Mouse (Mus musculus) megakaryocyte-erythroid progenitor cell, adult 5-6 weeks (primary cell): ENCODE measurements around the gene Slc9a3r2. TPM values are rescaled to one million over a fixed set of nuclear protein-coding genes. Genes with fewer than 3 reads are reported as not detected.
A peak's percentile ranks its signal among the peaks of the same experiment; 100 is the strongest.

ENCODE experiments used
- ATAC-seq: replicated peaks from 2 replicates; pipeline ENCODE4 v1.8.0; 2016; ENCODE audit warnings: mild to moderate bottlenecking, inconsistent platforms; ENCODE audit not compliant: severe bottlenecking, poor library complexity, low FRiP score, low TSS enrichment
- total RNA-seq, 2 experiments: library from RNA; stranded (forward) in 1 of 2; stranded (reverse) in 1 of 2; fragments of 200-1000, 215-1000 nt in 1 of 2; fragments of >200 nt in 1 of 2; fragmentation: Nextera tagmentation in 1 of 2; gene quantifications; 2 replicates each; pipeline ENCODE4 v1.2.3; 2014 to 2017

The Slc9a3r2 gene
- total RNA-seq (2014; fragmentation: Nextera tagmentation) = 1.0 TPM in 1 of 2 replicates, not detected in the other
- 0.38 and 1.6 TPM in 2 replicates for total RNA-seq (2017)

DNA sequence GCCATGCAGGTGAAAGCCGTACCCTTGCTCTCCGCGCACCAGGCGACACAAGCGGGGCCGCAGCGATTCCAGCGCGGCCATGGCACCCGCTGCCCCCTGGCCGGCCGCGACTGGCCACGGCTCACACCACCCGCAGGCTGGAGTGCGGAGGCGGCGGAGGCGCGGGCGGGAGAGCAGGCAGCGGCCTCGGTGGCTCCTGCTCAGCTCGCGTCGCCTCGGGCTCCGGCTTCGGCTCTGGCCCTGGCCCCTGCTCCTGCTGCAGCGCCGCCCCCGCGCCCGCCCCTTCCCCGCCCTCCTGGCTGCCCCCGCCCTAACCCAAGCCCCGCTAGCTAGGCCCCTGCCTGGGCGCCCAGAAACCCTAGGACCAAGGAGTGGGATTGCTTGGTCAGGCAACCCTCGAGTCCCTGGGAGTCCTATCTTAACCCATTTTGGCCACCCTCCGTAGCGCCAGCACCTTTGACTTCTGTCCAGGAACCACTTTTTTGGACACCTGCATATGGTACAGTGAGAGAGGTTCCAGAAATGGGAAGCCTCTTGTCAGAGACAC is at the start of gene Slc9a3r2:
Gene Slc9a3r2 (minus strand): TSS at position 258 of the 547 bp plus-strand sequence.
- ATAC-seq = no peak

DNA sequence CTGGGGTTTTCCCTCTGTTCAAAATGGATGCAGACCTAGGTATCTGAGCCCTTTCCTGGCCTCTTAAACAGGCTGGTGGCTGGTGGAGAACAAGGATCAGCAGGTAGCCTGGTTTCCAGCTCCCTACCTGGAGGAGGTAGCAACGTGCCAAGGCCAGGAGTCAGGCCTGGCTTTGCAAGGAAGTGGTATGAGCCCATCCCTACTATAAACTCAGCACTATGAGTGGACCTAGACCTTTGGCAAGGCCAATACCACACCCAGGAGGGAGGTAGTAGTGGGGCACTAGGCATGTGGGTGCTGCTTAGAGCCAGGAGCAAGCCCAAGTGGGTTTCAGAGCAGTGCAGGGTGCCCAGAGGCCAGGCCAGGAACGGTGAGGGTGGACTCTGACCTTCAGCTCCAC is 49.3 kb upstream of the Slc9a3r2 start:
- no peak for ATAC-seq

DNA sequence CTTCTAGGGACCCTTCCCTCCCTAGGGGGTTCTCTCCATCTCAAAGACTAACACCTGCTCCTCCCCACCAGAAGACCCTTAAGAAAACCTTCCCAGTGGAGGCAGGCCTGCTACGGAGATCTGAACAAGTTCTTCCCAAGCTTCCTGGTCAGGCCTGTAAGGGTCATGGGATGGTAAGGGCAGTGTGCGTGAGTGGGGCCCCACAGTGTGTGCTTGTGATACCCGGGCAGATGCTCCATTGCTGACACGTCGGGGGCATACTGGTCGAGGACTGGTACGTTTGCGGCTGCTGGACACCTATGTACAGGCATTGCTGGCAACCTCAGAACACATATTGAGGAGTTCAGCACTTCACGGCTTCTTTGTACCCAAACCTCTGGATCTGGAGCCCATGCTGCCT is 48.6 kb upstream of the Slc9a3r2 start:
- no peak for ATAC-seq

DNA sequence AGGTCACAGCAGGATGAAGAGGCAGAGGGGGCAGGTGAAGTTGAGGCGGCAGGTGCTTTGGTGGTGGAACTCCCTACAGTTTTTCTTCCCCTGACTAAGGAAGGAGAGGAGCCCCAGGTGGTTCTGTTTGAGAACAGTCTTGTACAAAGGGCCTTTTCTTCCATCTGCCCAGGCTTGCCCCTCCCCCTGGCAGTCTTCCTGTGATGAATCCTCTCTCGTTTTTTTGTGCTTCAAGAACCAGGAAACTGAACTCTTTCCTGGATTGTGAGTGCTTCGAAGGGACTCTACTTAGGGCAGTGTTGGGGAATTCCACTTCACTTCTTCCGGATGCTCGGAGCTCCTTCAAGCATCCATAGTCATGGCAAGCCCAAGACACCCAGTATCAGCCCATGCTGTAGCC is 47.9 kb upstream of the Slc9a3r2 start:
- no peak for ATAC-seq

DNA sequence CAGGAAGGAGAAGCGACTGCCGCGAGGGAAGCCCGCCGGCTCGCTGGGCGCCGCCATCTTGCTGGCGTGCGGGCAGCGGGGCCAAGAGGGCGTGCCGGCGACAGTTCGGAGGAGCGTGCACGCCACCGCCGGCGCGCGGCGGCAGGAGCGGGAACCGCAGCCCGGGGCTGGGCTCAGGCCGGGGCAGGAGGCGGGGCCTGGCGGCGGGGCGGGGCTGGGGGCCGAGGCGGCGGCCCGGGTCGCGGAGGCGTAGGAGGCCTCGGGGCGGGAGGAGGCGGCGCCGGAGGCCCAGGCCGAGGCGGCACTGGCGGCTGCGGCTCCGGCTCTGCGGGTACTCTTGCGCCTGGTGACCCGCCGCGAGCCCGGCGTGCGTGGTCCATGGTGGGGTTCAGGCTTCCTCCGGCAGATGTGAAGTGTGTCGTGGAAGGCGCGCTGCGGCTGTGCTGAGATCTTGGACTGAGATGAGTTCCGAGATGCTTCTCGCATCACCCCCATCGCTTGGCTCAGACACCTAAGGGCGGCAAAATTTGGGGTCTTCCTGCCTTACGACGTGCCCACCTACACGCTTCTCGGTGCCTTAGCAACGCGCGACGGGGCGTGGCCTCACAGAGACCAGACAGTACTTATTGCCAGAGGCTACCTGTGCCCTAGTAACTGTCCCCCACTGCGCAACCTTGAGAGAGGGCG is 46.0 kb upstream of the Slc9a3r2 start, which contains the start of the genes Gfer and Noxo1:
Gene Gfer (minus strand): TSS at position 146 of the 687 bp plus-strand sequence.
Gene Noxo1 (plus strand): TSS at position 224 of the 687 bp plus-strand sequence.
- ATAC-seq = peak; percentile 64

DNA sequence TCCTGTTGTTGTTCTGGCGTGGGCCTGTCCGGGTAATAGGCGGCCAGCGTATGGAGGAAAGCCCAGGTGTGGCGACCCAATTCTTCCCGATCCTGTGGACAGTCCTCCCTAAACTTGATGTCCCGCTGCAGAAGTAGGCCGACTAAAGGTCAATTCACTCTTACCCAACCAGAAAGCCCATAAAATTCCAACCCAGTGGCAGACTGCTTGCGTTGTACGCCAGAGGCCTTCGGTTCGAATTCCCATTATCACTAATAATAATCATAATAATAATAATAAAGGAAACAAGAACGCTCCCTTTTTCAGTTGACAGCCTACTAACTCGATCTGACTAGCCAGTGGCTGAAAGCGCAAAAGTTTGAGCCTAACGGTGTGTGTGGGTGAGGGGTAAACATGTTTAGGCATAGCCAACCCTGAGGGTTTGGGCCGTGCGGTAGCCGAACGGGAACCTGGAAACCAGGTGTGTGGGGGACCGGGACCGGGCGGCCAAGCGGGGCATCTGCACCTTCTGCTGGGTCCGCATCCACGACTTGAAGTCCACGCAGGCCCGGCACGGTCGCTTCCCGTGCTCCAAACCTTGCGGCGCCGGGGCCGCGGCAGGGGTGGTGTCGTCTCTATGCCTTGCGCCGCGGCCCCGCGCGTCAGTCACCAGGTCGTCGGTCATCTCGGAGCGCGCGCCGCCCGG is 45.3 kb upstream of the Slc9a3r2 start:
- ATAC-seq = peak; percentile 4; the same call in 1 of the 2 replicates

DNA sequence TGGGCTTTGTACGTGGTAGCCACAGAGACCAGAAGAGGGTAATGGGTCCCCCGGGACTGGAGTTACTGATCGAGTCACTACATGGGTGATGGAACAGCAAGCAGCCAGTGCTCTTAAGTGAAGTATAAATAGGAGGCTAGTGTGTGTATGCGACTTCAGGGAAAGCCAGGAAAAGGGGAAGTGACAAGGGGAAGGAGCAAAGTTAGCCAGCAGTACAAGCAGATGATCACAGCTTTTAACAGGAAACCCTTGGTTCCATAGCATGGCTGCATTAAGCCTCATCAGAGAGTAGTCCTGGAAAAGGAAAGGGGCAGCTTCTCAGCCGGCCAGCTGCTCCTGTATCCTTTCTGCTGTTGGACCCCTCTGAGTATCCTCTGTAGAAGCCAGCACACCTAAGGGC is 42.3 kb upstream of the Slc9a3r2 start:
- ATAC-seq = no peak

DNA sequence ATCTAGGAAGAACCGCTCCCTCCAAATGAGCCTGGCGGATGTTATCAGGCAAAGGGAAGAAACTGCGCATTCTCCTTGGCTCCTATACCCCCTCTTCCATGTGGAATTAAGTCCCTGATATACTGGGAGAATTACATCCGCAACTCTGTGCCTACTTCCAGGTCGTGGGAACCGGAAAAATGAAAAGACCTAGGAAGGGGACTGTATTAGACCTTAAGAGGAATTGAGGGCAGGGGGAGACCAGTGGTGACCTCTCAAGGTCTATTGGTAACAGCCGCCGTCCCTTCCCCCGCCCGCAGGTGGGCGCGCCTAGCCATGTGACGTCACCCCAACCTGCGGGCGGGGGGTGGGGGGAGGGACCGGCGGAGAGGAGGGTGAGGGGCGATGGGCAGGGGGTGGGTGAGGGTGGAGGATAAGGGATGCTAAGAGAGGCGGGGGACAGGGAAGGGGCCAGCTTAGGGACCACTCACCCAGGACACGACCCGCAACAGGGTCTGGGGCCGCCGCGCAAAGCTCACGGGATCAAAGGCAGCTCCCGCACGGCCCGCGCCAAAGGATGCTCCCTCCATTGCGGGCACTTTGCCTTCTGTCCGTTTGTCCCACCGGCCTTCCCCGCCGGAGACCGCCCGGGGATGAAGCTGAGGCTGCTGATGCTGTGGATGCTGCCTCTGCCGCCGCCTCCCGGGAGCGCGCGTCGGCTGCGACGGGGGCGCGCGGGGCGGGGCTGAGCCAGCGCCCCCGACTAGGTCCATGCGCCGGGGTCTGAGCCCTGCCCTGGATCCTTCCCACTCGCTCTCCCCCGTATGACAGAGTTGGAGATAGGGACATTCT is 39.3 kb upstream of the Slc9a3r2 start, which contains the start of gene Syngr3:
Gene Syngr3 (minus strand): TSS at position 705 of the 831 bp plus-strand sequence.
- ATAC-seq = no peak

DNA sequence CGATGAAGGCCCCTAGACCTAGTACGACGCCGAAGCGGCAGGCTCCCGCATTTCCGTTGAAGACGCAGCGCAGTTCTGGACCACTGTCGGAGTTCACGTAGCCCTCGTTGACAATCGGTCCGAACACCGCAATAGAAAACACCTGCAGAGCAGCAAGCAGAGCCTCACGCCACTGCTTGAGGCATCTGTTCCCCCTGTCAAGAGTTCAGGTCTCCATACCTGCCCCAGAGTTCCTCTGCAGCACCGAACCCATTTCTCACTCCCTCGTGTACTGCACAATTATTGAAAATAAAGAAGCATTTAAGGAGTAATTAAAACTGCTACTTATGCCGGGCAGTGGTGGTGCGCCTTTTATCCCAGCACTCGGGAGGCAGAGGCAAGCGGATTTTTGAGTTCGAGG is 37.5 kb upstream of the Slc9a3r2 start:
- ATAC-seq = no peak

DNA sequence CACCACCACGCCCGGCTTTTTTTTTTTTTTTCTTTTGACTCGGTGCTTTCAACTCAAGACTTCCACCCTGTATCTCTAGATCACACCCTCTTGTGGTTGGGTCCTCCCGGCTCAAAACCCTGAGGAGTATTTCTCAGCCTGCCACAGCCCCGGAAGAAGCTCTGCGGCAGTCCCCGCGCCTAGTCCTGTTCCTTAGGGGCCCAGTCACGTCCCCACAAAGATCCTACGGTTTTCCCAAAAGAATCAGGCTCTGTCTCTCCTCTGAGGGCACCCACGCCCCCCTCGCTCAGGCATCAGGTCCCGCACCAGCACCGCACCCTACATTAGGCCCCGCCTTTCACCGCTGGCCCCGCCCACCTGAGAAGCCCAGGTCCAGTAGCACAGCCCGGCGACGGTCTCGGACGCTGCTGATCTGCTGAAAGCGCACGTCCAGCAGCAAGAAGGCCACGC is 37.0 kb upstream of the Slc9a3r2 start:
- ATAC-seq = peak; percentile 66

DNA sequence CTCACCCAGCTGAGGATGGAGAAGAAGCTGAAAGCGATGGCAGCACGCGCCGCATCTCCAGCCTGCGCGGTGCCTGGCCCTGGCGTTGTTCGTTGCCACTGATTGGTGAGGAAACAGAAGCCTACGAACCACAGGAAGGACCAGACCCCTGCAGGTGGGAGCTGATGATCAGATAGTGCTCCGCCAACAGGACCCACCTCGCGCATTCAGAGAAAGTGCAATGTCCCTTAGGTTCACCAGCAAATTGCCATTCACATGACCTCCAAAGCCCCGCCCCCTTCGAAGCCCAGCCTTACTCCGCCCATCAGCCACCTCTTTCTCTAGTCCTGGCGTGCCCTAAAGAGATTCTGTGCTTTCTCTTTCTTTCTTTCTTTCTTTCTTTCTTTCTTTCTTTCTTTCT is 36.4 kb upstream of the Slc9a3r2 start:
- ATAC-seq = peak; percentile 21; the same call in 1 of the 2 replicates

DNA sequence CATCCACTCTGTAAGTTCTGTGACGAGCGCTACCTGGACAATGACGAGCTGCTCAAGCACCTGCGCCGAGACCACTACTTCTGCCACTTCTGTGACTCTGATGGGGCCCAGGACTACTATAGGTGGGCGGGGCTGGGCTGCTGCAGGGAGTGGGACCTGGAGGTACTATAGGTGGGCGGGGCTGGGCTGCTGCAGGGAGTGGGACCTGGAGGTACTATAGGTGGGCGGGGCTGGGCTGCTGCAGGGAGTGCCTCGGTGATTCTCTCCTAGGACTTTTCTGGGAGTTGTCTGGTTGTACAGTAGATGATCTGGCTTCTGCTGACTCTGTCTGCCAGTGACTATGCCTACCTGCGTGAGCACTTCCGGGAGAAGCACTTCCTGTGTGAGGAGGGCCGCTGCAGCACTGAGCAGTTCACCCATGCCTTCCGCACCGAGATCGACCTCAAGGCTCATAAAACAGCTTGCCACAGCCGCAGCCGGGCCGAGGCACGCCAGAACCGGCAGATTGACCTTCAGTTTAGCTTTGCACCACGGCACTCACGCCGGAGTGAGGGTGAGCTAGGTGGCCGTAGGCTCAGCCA is 27.5 kb upstream of the Slc9a3r2 start:
- no peak for ATAC-seq

DNA sequence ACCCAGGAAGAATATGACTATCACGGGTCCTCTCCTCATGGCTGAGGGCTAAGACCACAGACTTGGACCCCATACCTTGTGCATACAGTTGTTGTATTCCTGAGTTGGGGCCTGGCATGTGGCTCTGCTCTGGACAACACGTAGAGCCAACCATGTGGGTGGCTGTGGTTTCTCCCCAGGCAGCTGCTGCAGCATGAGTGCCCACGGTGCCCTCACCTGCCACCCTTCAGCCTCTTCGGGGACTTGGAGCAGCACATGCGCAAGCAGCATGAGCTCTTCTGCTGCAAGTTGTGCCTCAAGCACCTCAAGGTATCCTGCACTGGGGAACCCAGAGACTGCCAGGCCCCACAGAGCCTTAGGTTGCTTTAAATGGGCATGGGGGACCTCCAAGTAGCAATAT is 26.8 kb upstream of the Slc9a3r2 start:
- no peak for ATAC-seq

DNA sequence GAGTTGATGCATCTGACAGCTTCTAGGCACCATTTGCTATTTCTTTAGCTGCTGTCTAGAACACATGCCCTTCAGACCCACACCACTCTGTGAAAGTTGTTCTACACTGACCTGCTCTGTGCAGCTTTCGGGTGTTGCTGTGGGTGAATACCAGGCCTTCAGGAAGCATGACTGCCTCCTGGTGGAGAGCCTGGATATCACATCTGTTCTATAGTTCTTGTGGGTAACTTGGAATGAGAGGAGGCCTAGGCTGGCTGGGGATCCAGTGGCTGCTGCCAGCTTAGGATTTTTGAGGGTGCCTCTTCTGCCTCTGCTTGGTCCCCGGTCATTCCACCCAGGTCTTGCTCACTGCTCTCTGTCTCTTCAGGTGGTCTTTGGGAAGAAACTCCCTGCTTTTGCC is 26.1 kb upstream of the Slc9a3r2 start:
- peak; percentile 53; the same call in 1 of the 2 replicates for ATAC-seq

DNA sequence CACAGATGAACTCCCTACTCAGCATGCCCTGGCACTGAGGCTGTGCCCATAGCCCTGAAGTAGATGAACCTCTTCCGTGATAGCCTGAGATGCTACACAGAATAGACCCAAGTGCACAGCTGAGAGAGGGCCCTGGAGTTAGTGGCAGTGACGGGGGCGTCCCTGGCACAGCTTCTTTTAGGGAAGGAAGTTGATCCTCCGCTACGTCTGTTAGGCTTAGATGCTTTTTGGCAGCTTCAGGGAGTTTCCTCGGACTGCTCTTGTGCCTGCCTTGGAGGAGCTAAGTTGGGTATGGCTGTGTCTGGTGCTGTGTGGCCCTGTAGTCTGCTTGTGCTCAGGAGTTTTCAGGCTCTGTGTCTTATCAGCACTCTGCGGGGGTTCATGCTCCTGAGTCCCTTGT is 24.1 kb upstream of the Slc9a3r2 start:
- no peak for ATAC-seq

DNA sequence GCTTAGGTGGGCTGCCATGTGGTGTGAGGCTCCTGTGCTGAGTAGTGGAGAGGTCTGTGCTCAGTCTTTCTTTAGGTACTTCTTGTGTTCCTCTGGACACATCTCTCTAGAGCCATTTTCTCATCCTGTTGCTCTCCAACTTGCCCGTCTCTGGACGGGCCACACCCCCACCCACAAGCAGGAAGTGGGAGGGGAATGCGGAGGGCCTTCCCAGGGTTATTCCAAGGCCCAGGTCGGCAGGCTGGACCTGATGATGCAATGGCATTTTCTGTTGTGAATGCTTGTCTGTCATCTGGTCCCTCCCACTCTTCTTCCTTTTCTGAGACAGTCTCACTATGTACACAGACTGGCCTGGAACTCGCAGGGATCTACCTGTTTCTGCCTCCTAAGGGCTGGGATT is 22.0 kb upstream of the Slc9a3r2 start:
- no peak for ATAC-seq

DNA sequence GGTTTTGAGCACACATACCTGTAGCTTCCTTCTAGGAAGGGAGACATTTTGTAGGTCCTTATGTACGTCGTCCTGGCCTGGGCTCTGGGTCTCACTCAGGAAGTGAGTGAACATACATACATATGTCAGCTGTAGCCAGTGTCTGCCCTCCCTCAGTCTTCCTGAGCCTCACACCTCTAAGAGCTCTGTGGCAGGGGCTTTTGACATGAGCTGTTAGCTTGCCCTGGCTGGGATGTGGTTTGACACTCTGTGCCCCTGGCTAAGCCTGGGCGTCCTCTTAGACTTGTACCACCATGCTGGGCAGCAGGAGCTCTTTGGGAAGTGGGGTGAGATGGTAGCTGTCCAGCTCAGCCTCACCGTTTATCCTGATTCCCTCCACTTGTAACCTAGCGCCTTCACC is 21.2 kb upstream of the Slc9a3r2 start:
- no peak for ATAC-seq

DNA sequence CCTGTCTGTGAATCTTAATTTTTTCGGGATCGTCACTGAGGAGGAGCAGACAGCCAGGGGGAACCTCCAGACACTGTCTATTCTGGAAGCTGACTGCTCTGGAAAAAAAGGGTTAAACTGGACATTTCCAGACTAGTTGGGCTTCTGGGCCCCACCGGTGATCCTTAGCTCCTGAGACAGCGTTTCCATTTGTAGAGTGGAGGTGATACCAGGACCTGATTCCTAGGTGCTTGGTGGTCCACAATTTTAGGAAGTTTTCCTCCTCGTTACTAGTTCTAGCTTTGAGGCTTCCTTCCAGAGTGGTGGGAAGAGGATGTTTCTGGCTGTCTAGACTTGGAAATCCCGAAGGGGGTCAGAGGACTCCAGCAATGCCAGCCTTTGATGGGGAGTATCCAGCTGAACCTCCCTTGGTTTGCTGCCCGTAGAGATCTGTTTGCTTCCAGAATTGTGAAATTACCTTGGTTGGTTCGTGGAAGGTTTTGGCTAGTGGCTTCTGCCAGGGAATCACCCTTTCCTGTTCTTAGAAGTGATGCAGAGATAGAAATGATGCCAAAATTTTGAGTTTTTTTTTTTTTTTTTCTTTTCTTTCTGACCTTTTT is 20.2 kb upstream of the Slc9a3r2 start:
- no peak for ATAC-seq
